Mouse (Mus musculus): ENCODE results near the gene Trpt1.

- TF ChIP-seq CTCF (conservative IDR thresholded peaks at IDR 0.05; ENCODE audit: low read length) (peak; percentile 22), POU5F1 (IDR thresholded peaks at IDR 0.05; ENCODE audit: borderline replicate concordance, low read length) (no peak), NANOG (IDR thresholded peaks at IDR 0.05; ENCODE audit: borderline replicate concordance, low read length) (no peak)
Observed at GRCm38 (mm10) chr19:6969665-6970381, 26.1 kb upstream of the Trpt1 start.

All from E14TG2a.4 (cell line).